Mouse (Mus musculus): ENCODE data around the gene Olfr791. TPM values are rescaled to one million over a fixed set of nuclear protein-coding genes. Genes with fewer than 3 reads are reported as not detected.

The Olfr791 gene
- total and polyA plus RNA-seq, 3 experiments: not detected

DNA sequence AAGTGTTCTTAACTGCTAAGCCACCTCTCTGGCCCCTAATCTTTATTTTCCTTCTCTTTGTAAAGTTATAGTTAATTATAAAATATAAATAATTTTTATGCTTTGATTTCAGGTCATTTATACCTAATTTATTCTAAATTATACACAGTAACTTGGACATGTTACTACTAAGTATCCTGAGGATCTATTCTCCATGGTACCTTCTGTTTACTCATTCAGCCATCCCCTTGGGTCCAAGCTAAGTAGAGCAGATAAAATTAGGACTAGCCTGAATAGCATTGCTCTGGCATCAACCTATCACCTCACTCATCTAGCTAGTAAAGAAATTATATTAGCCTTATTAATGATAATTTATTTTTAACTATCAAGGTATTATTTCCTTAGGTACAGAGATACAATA is 23.4 kb upstream of the Olfr791 start, which contains the start of gene Olfr790:
TSS of gene Olfr790 (plus strand) at position 301 of the 400 bp plus-strand sequence.
- no peak for DNase-seq (ENCODE audit: extremely low read depth)
- in situ Hi-C loops (cut with MboI; ENCODE audit: low pct_ligation_motif_present, low pct_unique_long_range_greater_than_20kb, low sequenced_read_pairs): no loop called here
- Histone ChIP-seq H3K4me3 (replicated peaks in 1 of 3; ENCODE audit: low read depth in 2 of 3, low read length in 2 of 3, poor library complexity in 1 of 3) (no peak within 1 kb of the TSS), H3K36me3 (replicated peaks in 1 of 2; ENCODE audit: control insufficient read depth in 1 of 2, insufficient read depth in 1 of 2, low read length in 1 of 2) (no peaks in the 10 kb centered on the region), H3K4me2 (ENCODE audit: insufficient read depth, low read depth, poor library complexity, severe bottlenecking) (no peak within 1 kb of the TSS), H3K4me1 (ENCODE audit: control insufficient read depth in 1 of 2, insufficient read depth in 2 of 2) (no peaks in the 10 kb centered on the region), H3K27ac (ENCODE audit: insufficient read depth, low read depth) (no peak within 1 kb of the TSS), H3K79me2 (replicated peaks; ENCODE audit: control insufficient read depth, extremely low read depth, insufficient read depth, poor library complexity, severe bottlenecking) (no peaks in the 10 kb centered on the region), H3K27me3 (replicated peaks) (no peaks in the 10 kb centered on the region), H3K9me3 (replicated peaks; ENCODE audit: low read length) (no peaks in the 10 kb centered on the region), H3K9ac (ENCODE audit: insufficient read depth, low read depth) (no peak within 1 kb of the TSS)
- dilution Hi-C loops (cut with MboI; ENCODE audit: extremely low pct_ligation_motif_present, extremely low pct_unique_long_range_greater_than_20kb, low sequenced_read_pairs): no loop called here
- TF ChIP-seq UBTF (IDR thresholded peaks at IDR 0.05; ENCODE audit: low read depth, low read length) (no peak), ZMIZ1 (IDR thresholded peaks at IDR 0.05; ENCODE audit: low read depth, low read length) (no peak)

DNA sequence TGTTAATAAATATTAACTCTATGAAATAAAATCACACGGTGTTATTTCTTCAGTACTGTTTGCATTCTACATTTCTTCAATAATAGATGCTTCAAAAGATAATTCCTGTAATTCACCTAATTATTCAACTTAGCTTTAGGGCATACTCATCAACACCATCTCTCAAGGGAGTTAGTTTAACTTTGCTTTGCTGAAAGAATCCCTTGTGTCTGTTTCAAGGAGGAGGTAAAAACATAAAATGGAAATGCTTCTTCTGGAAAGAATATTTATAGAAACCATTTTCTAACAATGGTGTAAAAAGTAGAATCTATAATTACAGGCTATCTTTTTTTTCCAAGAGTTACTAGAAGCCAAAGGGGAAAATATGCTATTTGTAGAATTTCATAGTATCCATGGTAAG is 17.3 kb downstream of the Olfr791 start, which contains the start of gene Olfr792:
TSS of gene Olfr792 (plus strand) at position 301 of the 400 bp plus-strand sequence.
- DNase-seq (ENCODE audit: extremely low read depth): no peak
- H3K9me3 ChIP-seq (replicated peaks; ENCODE audit: low read length): no peaks in the 10 kb centered on the region
- no peaks in the 10 kb centered on the region for H3K79me2 ChIP-seq (replicated peaks; ENCODE audit: control insufficient read depth, extremely low read depth, insufficient read depth, poor library complexity, severe bottlenecking)
- H3K4me2 ChIP-seq (ENCODE audit: insufficient read depth, low read depth, poor library complexity, severe bottlenecking): no peak within 1 kb of the TSS
- TF ChIP-seq EP300 (IDR thresholded peaks at IDR 0.05; ENCODE audit: low read length) (no peak), GABPA (IDR thresholded peaks at IDR 0.05; ENCODE audit: insufficient replicate concordance, low read depth, low read length) (no peak), CHD2 (IDR thresholded peaks at IDR 0.05; ENCODE audit: low read length) (no peak), JUND (conservative IDR thresholded peaks at IDR 0.05; ENCODE audit: low read depth, low read length) (no peak), ETS1 (conservative IDR thresholded peaks at IDR 0.05; ENCODE audit: low read depth, low read length) (no peak), JUN (IDR thresholded peaks at IDR 0.05; ENCODE audit: insufficient read depth, low read depth, low read length) (no peak), MYC (IDR thresholded peaks at IDR 0.05; ENCODE audit: low read depth, low read length) (no peak), UBTF (IDR thresholded peaks at IDR 0.05; ENCODE audit: low read depth, low read length) (no peak), MEF2A (IDR thresholded peaks at IDR 0.05; ENCODE audit: borderline replicate concordance, low read depth, low read length) (no peak), TBP (conservative IDR thresholded peaks at IDR 0.05; ENCODE audit: low read depth, low read length) (no peak), CTCF (conservative IDR thresholded peaks at IDR 0.05 in 1 of 2, IDR thresholded peaks at IDR 0.05 in 1 of 2; ENCODE audit: low read depth in 2 of 2, low read length in 2 of 2) (no peak)
- no peaks in the 10 kb centered on the region for H3K27me3 ChIP-seq (replicated peaks)
- H3K4me1 ChIP-seq (ENCODE audit: control insufficient read depth in 1 of 2, insufficient read depth in 2 of 2): no peaks in the 10 kb centered on the region
- no peak within 1 kb of the TSS for H3K4me3 ChIP-seq (replicated peaks in 1 of 3; ENCODE audit: low read depth in 2 of 3, low read length in 2 of 3, poor library complexity in 1 of 3)
- no peak within 1 kb of the TSS for H3K9ac ChIP-seq (ENCODE audit: insufficient read depth, low read depth)
- H3K27ac ChIP-seq (ENCODE audit: insufficient read depth, low read depth): no peak within 1 kb of the TSS
- H3K36me3 ChIP-seq (replicated peaks in 1 of 2; ENCODE audit: control insufficient read depth in 1 of 2, insufficient read depth in 1 of 2, low read length in 1 of 2): no peaks in the 10 kb centered on the region
- dilution Hi-C loops (cut with MboI; ENCODE audit: extremely low pct_ligation_motif_present, extremely low pct_unique_long_range_greater_than_20kb, low sequenced_read_pairs) (no loop called here), in situ Hi-C loops (cut with MboI; ENCODE audit: low pct_ligation_motif_present, low pct_unique_long_range_greater_than_20kb, low sequenced_read_pairs) (no loop called here)

DNA sequence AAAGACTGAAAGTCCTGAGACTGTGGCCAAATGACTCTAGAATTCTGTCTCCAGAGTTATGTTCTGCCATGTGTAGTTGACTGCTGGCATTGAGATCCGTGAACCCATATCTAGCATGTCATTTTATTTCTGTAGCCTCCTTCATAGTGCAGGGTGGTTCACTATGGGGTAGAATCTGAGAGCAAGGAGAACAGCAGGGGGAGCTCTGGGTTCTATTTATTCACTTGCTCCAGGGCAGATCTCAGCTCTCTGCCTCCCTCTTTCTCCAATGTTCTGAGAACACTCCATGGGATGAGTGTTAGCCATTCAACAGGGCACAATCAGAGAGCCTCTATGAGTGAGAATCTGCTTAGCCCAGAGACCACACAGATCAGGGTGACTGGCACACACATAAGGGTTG is 27.8 kb downstream of the Olfr791 start:
- Histone ChIP-seq H3K9me3 (replicated peaks; ENCODE audit: low read length) (peaks cover 2% of the 10 kb centered on the region), H3K4me3 (replicated peaks in 1 of 3; ENCODE audit: low read depth in 2 of 3, low read length in 2 of 3, poor library complexity in 1 of 3) (no peak overlapping the region), H3K79me2 (replicated peaks; ENCODE audit: control insufficient read depth, extremely low read depth, insufficient read depth, poor library complexity, severe bottlenecking) (no peaks in the 10 kb centered on the region), H3K4me1 (ENCODE audit: control insufficient read depth in 1 of 2, insufficient read depth in 2 of 2) (no peaks in the 10 kb centered on the region), H3K36me3 (replicated peaks in 1 of 2; ENCODE audit: control insufficient read depth in 1 of 2, insufficient read depth in 1 of 2, low read length in 1 of 2) (no peaks in the 10 kb centered on the region), H3K27ac (ENCODE audit: insufficient read depth, low read depth) (no peak overlapping the region), H3K9ac (ENCODE audit: insufficient read depth, low read depth) (no peak overlapping the region), H3K4me2 (ENCODE audit: insufficient read depth, low read depth, poor library complexity, severe bottlenecking) (no peak overlapping the region), H3K27me3 (replicated peaks) (no peaks in the 10 kb centered on the region)
- TF ChIP-seq RAD21 (IDR thresholded peaks at IDR 0.05; ENCODE audit: low read depth, low read length) (peak; percentile 57), USF1 (IDR thresholded peaks at IDR 0.05; ENCODE audit: low read depth, low read length) (no peak), CTCF (conservative IDR thresholded peaks at IDR 0.05 in 1 of 2, IDR thresholded peaks at IDR 0.05 in 1 of 2; ENCODE audit: low read depth in 2 of 2, low read length in 2 of 2) (peak; percentile 13 to 56; a peak in 3 of 4 replicates), ZKSCAN1 (IDR thresholded peaks at IDR 0.05; ENCODE audit: borderline replicate concordance, low read depth, low read length) (no peak), SMC3 (IDR thresholded peaks at IDR 0.05; ENCODE audit: low read depth, low read length) (peak; percentile 37; the same call in 1 of the 2 replicates), POLR2AphosphoS2 (IDR thresholded peaks at IDR 0.05; ENCODE audit: low read depth, low read length) (no peak), CHD2 (IDR thresholded peaks at IDR 0.05; ENCODE audit: low read length) (no peak), NRF1 (IDR thresholded peaks at IDR 0.05; ENCODE audit: low read depth, low read length) (no peak), MYC (IDR thresholded peaks at IDR 0.05; ENCODE audit: low read depth, low read length) (no peak)
- in situ Hi-C loops (cut with MboI; ENCODE audit: low pct_ligation_motif_present, low pct_unique_long_range_greater_than_20kb, low sequenced_read_pairs): no loop called here
- dilution Hi-C loops (cut with MboI; ENCODE audit: extremely low pct_ligation_motif_present, extremely low pct_unique_long_range_greater_than_20kb, low sequenced_read_pairs): no loop called here
- DNase-seq (ENCODE audit: extremely low read depth): peak; percentile 44

All from CH12.LX (cell line).